Mouse (Mus musculus): ENCODE measurements around the gene Syngr1. TPM values are rescaled to one million over a fixed set of nuclear protein-coding genes. Genes with fewer than 3 reads are reported as not detected.

The Syngr1 gene
- total and polyA plus RNA-seq, 3 experiments: 9.7 to 14.8 (median 11.3) TPM

- TF ChIP-seq USF2 (conservative IDR thresholded peaks at IDR 0.05; ENCODE audit: low read depth, low read length): no peak
- TF ChIP-seq UBTF (IDR thresholded peaks at IDR 0.05; ENCODE audit: low read depth, low read length): no peak
- TF ChIP-seq CHD2 (IDR thresholded peaks at IDR 0.05; ENCODE audit: low read length): no peak
- no peak for TF ChIP-seq SMC3 (IDR thresholded peaks at IDR 0.05; ENCODE audit: low read depth, low read length)
- no peak for TF ChIP-seq MAZ (IDR thresholded peaks at IDR 0.05; ENCODE audit: low read depth, low read length)
- no peak for TF ChIP-seq MAFK (IDR thresholded peaks at IDR 0.05; ENCODE audit: insufficient replicate concordance, low read length)
- TF ChIP-seq RCOR1 (conservative IDR thresholded peaks at IDR 0.05; ENCODE audit: low read depth, low read length): no peak
- no peak for TF ChIP-seq MAX (IDR thresholded peaks at IDR 0.05; ENCODE audit: low read length)
- no peak for TF ChIP-seq MYC (IDR thresholded peaks at IDR 0.05; ENCODE audit: low read depth, low read length)
- TF ChIP-seq NRF1 (IDR thresholded peaks at IDR 0.05; ENCODE audit: low read depth, low read length): no peak
- TF ChIP-seq KAT2A (IDR thresholded peaks at IDR 0.05; ENCODE audit: insufficient replicate concordance, low read length): no peak
- TF ChIP-seq ETS1 (conservative IDR thresholded peaks at IDR 0.05; ENCODE audit: low read depth, low read length): no peak
- no peak for TF ChIP-seq ZC3H11A (IDR thresholded peaks at IDR 0.05; ENCODE audit: low read depth, low read length)
- TF ChIP-seq E2F4 (IDR thresholded peaks at IDR 0.05; ENCODE audit: insufficient replicate concordance, low read depth, low read length): no peak
- no peak for TF ChIP-seq POLR2A (IDR thresholded peaks at IDR 0.05; ENCODE audit: low read depth, low read length)
- no peak for TF ChIP-seq RAD21 (IDR thresholded peaks at IDR 0.05; ENCODE audit: low read depth, low read length)
- no peak for TF ChIP-seq BHLHE40 (IDR thresholded peaks at IDR 0.05; ENCODE audit: low read depth, low read length)
- TF ChIP-seq ZNF384 (IDR thresholded peaks at IDR 0.05; ENCODE audit: low read depth, low read length): no peak
- Histone ChIP-seq H3K9ac (ENCODE audit: insufficient read depth, low read depth) (peak overlapping the region; percentile 61), H3K36me3 (replicated peaks in 1 of 2; ENCODE audit: control insufficient read depth in 1 of 2, insufficient read depth in 1 of 2, low read length in 1 of 2) (no peaks in the 10 kb centered on the region), H3K4me2 (ENCODE audit: insufficient read depth, low read depth, poor library complexity, severe bottlenecking) (peak overlapping the region; percentile 85), H3K4me1 (ENCODE audit: control insufficient read depth in 1 of 2, insufficient read depth in 2 of 2) (peaks cover 0 to 10% of the 10 kb centered on the region in 2 experiments; a peak in 2 of 4 replicates), H3K79me2 (replicated peaks; ENCODE audit: control insufficient read depth, extremely low read depth, insufficient read depth, poor library complexity, severe bottlenecking) (no peaks in the 10 kb centered on the region), H3K4me3 (replicated peaks in 1 of 3; ENCODE audit: low read depth in 2 of 3, low read length in 2 of 3, poor library complexity in 1 of 3) (peak overlapping the region; percentile 57 to 85 (median 69)), H3K9me3 (replicated peaks; ENCODE audit: low read length) (peaks cover 7% of the 10 kb centered on the region), H3K27ac (ENCODE audit: insufficient read depth, low read depth) (no peak overlapping the region), H3K27me3 (replicated peaks) (peaks cover 24% of the 10 kb centered on the region)
- in situ Hi-C loops (cut with MboI; ENCODE audit: low pct_ligation_motif_present, low pct_unique_long_range_greater_than_20kb, low sequenced_read_pairs): loop anchor here (10.0 kb wide), 2 partner anchors 134 to 346 kb away; partner anchors contain the start of gene Sun2
- no peak for DNase-seq (ENCODE audit: extremely low read depth)
- dilution Hi-C loops (cut with MboI; ENCODE audit: extremely low pct_ligation_motif_present, extremely low pct_unique_long_range_greater_than_20kb, low sequenced_read_pairs): no loop called here
These were observed 403 bp upstream of the Syngr1 start for GRCm38 (mm10) chr15:80090741-80091120.

- Histone ChIP-seq H3K9ac (ENCODE audit: insufficient read depth, low read depth) (no peak overlapping the region), H3K79me2 (replicated peaks; ENCODE audit: control insufficient read depth, extremely low read depth, insufficient read depth, poor library complexity, severe bottlenecking) (no peaks in the 10 kb centered on the region), H3K27ac (ENCODE audit: insufficient read depth, low read depth) (no peak overlapping the region), H3K9me3 (replicated peaks; ENCODE audit: low read length) (no peaks in the 10 kb centered on the region), H3K4me2 (ENCODE audit: insufficient read depth, low read depth, poor library complexity, severe bottlenecking) (no peak overlapping the region), H3K36me3 (replicated peaks in 1 of 2; ENCODE audit: control insufficient read depth in 1 of 2, insufficient read depth in 1 of 2, low read length in 1 of 2) (no peaks in the 10 kb centered on the region), H3K4me1 (ENCODE audit: control insufficient read depth in 1 of 2, insufficient read depth in 2 of 2) (peaks cover 1 to 16% of the 10 kb centered on the region in 2 experiments; a peak in 2 of 4 replicates), H3K27me3 (replicated peaks) (peaks cover 24% of the 10 kb centered on the region), H3K4me3 (replicated peaks in 1 of 3; ENCODE audit: low read depth in 2 of 3, low read length in 2 of 3, poor library complexity in 1 of 3) (no peak overlapping the region)
- TF ChIP-seq ZKSCAN1 (IDR thresholded peaks at IDR 0.05; ENCODE audit: borderline replicate concordance, low read depth, low read length) (no peak), JUND (conservative IDR thresholded peaks at IDR 0.05; ENCODE audit: low read depth, low read length) (no peak)
- DNase-seq (ENCODE audit: extremely low read depth): no peak
- in situ Hi-C loops (cut with MboI; ENCODE audit: low pct_ligation_motif_present, low pct_unique_long_range_greater_than_20kb, low sequenced_read_pairs): loop anchor here (10.0 kb wide), 2 partner anchors 133 to 347 kb away; partner anchors contain the start of gene Sun2
- dilution Hi-C loops (cut with MboI; ENCODE audit: extremely low pct_ligation_motif_present, extremely low pct_unique_long_range_greater_than_20kb, low sequenced_read_pairs): no loop called here
These were observed 907 bp downstream of the Syngr1 start for GRCm38 (mm10) chr15:80092041-80092441.
